Mouse (Mus musculus): Measurements from ENCODE around the gene Zmpste24. TPM values are rescaled to one million over a fixed set of nuclear protein-coding genes. Genes with fewer than 3 reads are reported as not detected.
"Not testable (repeated sequence)": the region's sequence is repeated elsewhere in the genome, so short reads cannot be mapped to it uniquely, and the experiment has no call there.

Gene Zmpste24
- 64.1 TPM for polyA plus RNA-seq (2021)

DNA sequence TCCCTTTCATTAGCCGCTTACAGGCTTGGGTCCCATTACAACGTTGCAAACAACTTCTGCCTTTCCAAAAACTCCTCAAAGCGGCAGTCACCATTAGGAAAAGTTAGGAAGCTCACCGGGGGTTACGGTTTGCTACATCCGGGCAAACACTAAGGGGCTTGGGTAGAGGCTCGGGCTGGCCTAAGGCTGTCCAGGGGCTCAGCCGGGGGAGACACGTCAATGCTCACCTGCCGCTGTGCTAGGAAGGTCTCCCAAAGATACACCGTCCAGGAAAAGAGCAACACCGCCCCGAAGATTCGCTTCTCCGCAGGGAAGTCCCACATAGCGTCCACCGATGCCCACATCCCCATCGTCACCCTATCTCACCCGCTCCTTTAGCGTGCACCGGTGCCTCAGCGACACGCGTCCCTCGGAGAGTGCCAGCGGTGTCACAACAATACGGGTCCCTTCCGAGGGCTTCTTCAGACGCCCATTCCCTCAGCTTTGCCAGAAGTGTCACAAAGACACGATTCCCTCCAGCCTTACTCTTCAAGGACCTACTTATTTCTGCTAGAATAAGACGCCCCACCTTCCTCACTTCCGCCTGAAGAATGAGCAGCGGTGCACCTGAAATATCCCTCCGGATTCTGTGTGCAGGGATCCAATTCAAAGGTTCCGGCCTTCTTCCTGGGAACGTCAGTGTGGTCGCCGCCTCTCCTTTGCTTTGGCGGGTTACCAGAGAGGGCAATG, at the start of gene Zmpste24:
TSS of gene Zmpste24 (minus strand) at position 592 of the 729 bp plus-strand sequence.
- TF ChIP-seq CTCF (IDR thresholded peaks at IDR 0.05): no peak
- POLR2A ChIA-PET: interaction anchor here (1.1 to 1.6 kb wide), 2 partner anchors 117 to 123 kb away, joined by 3 read pairs; partner anchors contain the start of gene Rlf
- peak; percentile 69 for DNase-seq (ENCODE audit: low read depth, low spot score)
- ATAC-seq: peak; percentile 87
- in situ Hi-C loops (cut with MboI; ENCODE audit: low pct_unique_long_range_greater_than_20kb): loop anchor here (5.0 kb wide), 1 partner anchor 44 kb away; no protein-coding TSS in a partner anchor
- CTCF ChIA-PET: interaction anchor here (1.3 kb wide), 1 partner anchor 36 kb away, joined by 3 read pairs; no protein-coding TSS in a partner anchor
- no peaks in the 10 kb centered on the region for H3K27me3 ChIP-seq

GRCm38 (mm10) chr4:121109126-121109525, 11.1 kb upstream of the Zmpste24 start, which contains the start of gene Tmco2:
Gene Tmco2, minus strand, starts transcription at chr4:121109226.
- DNase-seq (ENCODE audit: low read depth, low spot score): no peak
- peaks cover 14% of the 10 kb centered on the region for H3K27me3 ChIP-seq
- ChIA-PET POLR2A (no interaction called here), CTCF (no interaction called here)
- no peak for TF ChIP-seq CTCF (IDR thresholded peaks at IDR 0.05)
- ATAC-seq: no peak
- in situ Hi-C loops (cut with MboI; ENCODE audit: low pct_unique_long_range_greater_than_20kb): no loop called here

DNA sequence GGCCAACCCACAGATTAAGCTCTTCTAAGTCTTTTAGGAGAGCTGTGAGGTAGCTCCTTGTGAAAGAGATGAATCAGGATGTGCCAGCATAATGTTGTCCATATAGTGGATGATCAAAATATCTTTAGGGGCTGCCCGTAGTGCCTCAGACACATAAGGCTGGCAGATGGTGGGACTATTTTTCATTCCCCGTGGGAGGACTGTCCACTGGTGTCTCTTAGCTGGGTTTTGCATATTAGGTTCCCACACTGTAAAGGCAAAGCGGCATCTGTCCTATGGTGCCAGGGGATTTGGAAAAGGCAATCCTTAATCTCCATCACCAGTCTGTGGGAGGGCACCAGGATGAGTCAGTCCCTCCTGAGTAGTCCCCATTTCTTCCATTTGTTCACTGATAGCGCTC, 5.3 kb upstream of the Zmpste24 start:
- in situ Hi-C loops (cut with MboI; ENCODE audit: low pct_unique_long_range_greater_than_20kb): no loop called here
- no peak for TF ChIP-seq CTCF (IDR thresholded peaks at IDR 0.05)
- DNase-seq (ENCODE audit: low read depth, low spot score) (no peak), ATAC-seq (no peak)
- peaks cover 1% of the 10 kb centered on the region for H3K27me3 ChIP-seq
- ChIA-PET POLR2A (no interaction called here), CTCF (no interaction called here)

GRCm38 (mm10) chr4:121090211-121090610, 7.8 kb downstream of the Zmpste24 start:
- no peak for TF ChIP-seq CTCF (IDR thresholded peaks at IDR 0.05)
- in situ Hi-C loops (cut with MboI; ENCODE audit: low pct_unique_long_range_greater_than_20kb): no loop called here
- H3K27me3 ChIP-seq: no peaks in the 10 kb centered on the region
- ChIA-PET POLR2A (no interaction called here), CTCF (interaction anchor here (2.2 kb wide), 1 partner anchor 12 kb away, joined by 4 read pairs; no protein-coding TSS in a partner anchor)
- DNase-seq (ENCODE audit: low read depth, low spot score): no peak
- no peak for ATAC-seq

DNA sequence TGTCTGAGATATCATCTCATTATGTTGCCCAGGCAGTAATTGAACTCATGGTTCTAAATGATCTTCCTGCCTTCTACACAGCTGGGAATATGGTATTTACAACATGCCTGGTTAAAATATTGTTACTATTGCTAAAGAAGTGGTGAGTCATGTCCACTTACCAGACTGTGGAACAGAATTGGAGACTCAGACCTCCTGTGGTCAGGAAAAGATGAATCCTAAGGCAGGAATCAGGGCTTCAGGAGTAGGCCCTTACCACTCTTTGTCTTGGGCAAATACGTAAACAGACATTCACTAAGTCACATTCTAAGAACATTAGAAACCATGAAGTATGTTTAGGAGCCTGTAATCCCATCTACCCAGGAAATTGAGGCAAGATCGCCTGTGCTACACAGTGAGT, 9.3 kb downstream of the Zmpste24 start:
- ChIA-PET POLR2A (no interaction called here), CTCF (no interaction called here)
- no peaks in the 10 kb centered on the region for H3K27me3 ChIP-seq
- in situ Hi-C loops (cut with MboI; ENCODE audit: low pct_unique_long_range_greater_than_20kb): no loop called here
- TF ChIP-seq CTCF (IDR thresholded peaks at IDR 0.05): no peak
- no peak for ATAC-seq
- no peak for DNase-seq (ENCODE audit: low read depth, low spot score)

- ATAC-seq (no peak), DNase-seq (ENCODE audit: low read depth, low spot score) (no peak)
- POLR2A ChIA-PET: no interaction called here
- no peak for TF ChIP-seq CTCF (IDR thresholded peaks at IDR 0.05)
- in situ Hi-C loops (cut with MboI; ENCODE audit: low pct_unique_long_range_greater_than_20kb): no loop called here
- CTCF ChIA-PET: no interaction called here
- H3K27me3 ChIP-seq: no peaks in the 10 kb centered on the region
Measured at GRCm38 (mm10) chr4:121084506-121084905, 13.5 kb downstream of the Zmpste24 start.

GRCm38 (mm10) chr4:121080395-121080794, 17.6 kb downstream of the Zmpste24 start:
- in situ Hi-C loops (cut with MboI; ENCODE audit: low pct_unique_long_range_greater_than_20kb): no loop called here
- TF ChIP-seq CTCF (IDR thresholded peaks at IDR 0.05): no peak
- no peak for DNase-seq (ENCODE audit: low read depth, low spot score)
- CTCF ChIA-PET: interaction anchor here (0.9 kb wide), 1 partner anchor 10 kb away, joined by 3 read pairs; no protein-coding TSS in a partner anchor
- no peaks in the 10 kb centered on the region for H3K27me3 ChIP-seq
- POLR2A ChIA-PET: no interaction called here
- no peak for ATAC-seq

DNA sequence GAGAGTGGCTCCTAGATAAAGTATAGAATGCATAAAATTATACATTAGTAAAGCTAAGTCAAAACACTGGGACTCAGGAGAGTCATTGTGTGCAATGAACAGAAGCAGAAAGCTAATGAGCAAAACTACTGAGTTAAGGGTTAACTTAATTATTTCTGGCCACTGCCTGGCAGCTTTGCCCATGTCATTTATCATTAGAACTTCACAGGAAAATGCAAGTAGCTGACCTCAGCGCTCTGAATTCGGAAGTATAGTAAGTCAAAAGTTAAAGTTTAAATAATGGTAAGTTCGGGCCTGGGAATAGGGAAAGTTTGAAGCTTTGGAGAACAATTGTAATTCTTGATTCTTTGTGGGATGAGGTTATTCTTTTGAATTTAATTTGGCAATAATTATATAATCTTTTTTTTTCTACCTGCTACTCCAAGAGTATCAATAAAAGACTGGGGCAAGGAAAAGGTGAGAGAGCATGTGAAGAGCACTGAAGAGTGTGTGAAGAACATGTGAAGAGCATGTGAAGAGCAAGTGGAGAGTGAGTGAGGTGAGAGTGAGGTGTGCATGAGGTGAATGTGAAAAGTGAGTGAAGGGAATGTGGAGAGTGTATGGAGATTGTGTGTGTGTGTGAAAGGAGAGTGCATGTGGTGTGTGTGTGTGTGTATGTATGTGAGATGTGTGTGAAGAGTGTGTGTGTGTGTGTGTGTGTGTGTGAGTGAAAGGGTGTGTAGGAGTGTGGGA, 20.0 kb downstream of the Zmpste24 start:
- in situ Hi-C loops (cut with MboI; ENCODE audit: low pct_unique_long_range_greater_than_20kb): no loop called here

GRCm38 (mm10) chr4:121074250-121074649, 23.8 kb downstream of the Zmpste24 start:
- ChIA-PET CTCF (no interaction called here), POLR2A (no interaction called here)
- in situ Hi-C loops (cut with MboI; ENCODE audit: low pct_unique_long_range_greater_than_20kb): no loop called here
- no peak for TF ChIP-seq CTCF (IDR thresholded peaks at IDR 0.05)
- ATAC-seq: no peak
- DNase-seq (ENCODE audit: low read depth, low spot score): no peak
- H3K27me3 ChIP-seq: no peaks in the 10 kb centered on the region

More for the DNA sequence above, 20.0 kb downstream of the Zmpste24 start:
- no peak for TF ChIP-seq CTCF (IDR thresholded peaks at IDR 0.05)
- POLR2A ChIA-PET: no interaction called here
- no peak for DNase-seq (ENCODE audit: low read depth, low spot score)
- no peak for ATAC-seq
- H3K27me3 ChIP-seq: no peaks in the 10 kb centered on the region
- CTCF ChIA-PET: interaction anchor here (1.6 kb wide), 1 partner anchor 13 kb away, joined by 4 read pairs; no protein-coding TSS in a partner anchor

GRCm38 (mm10) chr4:121065336-121065735, 32.7 kb downstream of the Zmpste24 start:
- POLR2A ChIA-PET: no interaction called here
- in situ Hi-C loops (cut with MboI; ENCODE audit: low pct_unique_long_range_greater_than_20kb): no loop called here
- no peaks in the 10 kb centered on the region for H3K27me3 ChIP-seq
- TF ChIP-seq CTCF (IDR thresholded peaks at IDR 0.05): no peak
- CTCF ChIA-PET: no interaction called here
- DNase-seq (ENCODE audit: low read depth, low spot score) (no peak), ATAC-seq (no peak)

GRCm38 (mm10) chr4:121059218-121059617, 38.8 kb downstream of the Zmpste24 start:
- H3K27me3 ChIP-seq; DNase-seq (ENCODE audit: low read depth, low spot score); in situ Hi-C loops (cut with MboI; ENCODE audit: low pct_unique_long_range_greater_than_20kb); CTCF ChIA-PET; POLR2A ChIA-PET; ATAC-seq: not testable (repeated sequence)

All from Patski (cell line).